Mouse (Mus musculus): ENCODE results near the gene Cand1. TPM values are rescaled to one million over a fixed set of nuclear protein-coding genes. Genes with fewer than 3 reads are reported as not detected.

Cand1 gene
- 100 to 1,000 TPM; 136 to 168 (median 148) TPM for total RNA-seq (2022)

- peak; percentile 97 to 99 for DNase-seq (ENCODE audit: low spot score in 2 of 2)
These were observed at the start of gene Cand1 for GRCm38 (mm10) chr10:119239969-119240721. Gene Cand1, minus strand, starts transcription at chr10:119240055.

GRCm38 (mm10) chr10:119278871-119279270 lies 39.0 kb upstream of the Cand1 start:
- no peak for DNase-seq (ENCODE audit: low spot score in 2 of 2)

- DNase-seq (ENCODE audit: low spot score in 2 of 2) = no peak
These were observed 34.5 kb upstream of the Cand1 start for GRCm38 (mm10) chr10:119274333-119274732.

GRCm38 (mm10) chr10:119272536-119272935 lies 32.7 kb upstream of the Cand1 start:
- DNase-seq (ENCODE audit: low spot score in 2 of 2) = no peak

GRCm38 (mm10) chr10:119272005-119272404 lies 32.1 kb upstream of the Cand1 start:
- DNase-seq (ENCODE audit: low spot score in 2 of 2) = no peak

- no peak for DNase-seq (ENCODE audit: low spot score in 2 of 2)
These were observed 31.2 kb upstream of the Cand1 start for GRCm38 (mm10) chr10:119271101-119271500.

- no peak for DNase-seq (ENCODE audit: low spot score in 2 of 2)
These were observed 30.6 kb upstream of the Cand1 start for GRCm38 (mm10) chr10:119270384-119270985.

- no peak for DNase-seq (ENCODE audit: low spot score in 2 of 2)
These were observed 24.9 kb upstream of the Cand1 start for GRCm38 (mm10) chr10:119264761-119265160.

- DNase-seq (ENCODE audit: low spot score in 2 of 2) = no peak
These were observed 23.0 kb upstream of the Cand1 start for GRCm38 (mm10) chr10:119262821-119263220.

- DNase-seq (ENCODE audit: low spot score in 2 of 2) = no peak
These were observed 18.0 kb upstream of the Cand1 start for GRCm38 (mm10) chr10:119257876-119258275.

GRCm38 (mm10) chr10:119244146-119244545 lies 4.3 kb upstream of the Cand1 start:
- no peak for DNase-seq (ENCODE audit: low spot score in 2 of 2)

- no peak for DNase-seq (ENCODE audit: low spot score in 2 of 2)
These were observed 851 bp upstream of the Cand1 start for GRCm38 (mm10) chr10:119240722-119241089.

- no peak for DNase-seq (ENCODE audit: low spot score in 2 of 2)
These were observed 254 bp downstream of the Cand1 start for GRCm38 (mm10) chr10:119239633-119239968.

- peak in 1 of 2 experiments; percentile 25 for DNase-seq (ENCODE audit: low spot score in 2 of 2)
These were observed 747 bp downstream of the Cand1 start for GRCm38 (mm10) chr10:119238985-119239631.

GRCm38 (mm10) chr10:119231526-119231925 lies 8.3 kb downstream of the Cand1 start:
- DNase-seq (ENCODE audit: low spot score in 2 of 2) = no peak

- no peak for DNase-seq (ENCODE audit: low spot score in 2 of 2)
These were observed 9.2 kb downstream of the Cand1 start for GRCm38 (mm10) chr10:119230703-119231102.

- no peak for DNase-seq (ENCODE audit: low spot score in 2 of 2)
These were observed 9.7 kb downstream of the Cand1 start for GRCm38 (mm10) chr10:119230074-119230669.

GRCm38 (mm10) chr10:119223686-119224085 lies 16.2 kb downstream of the Cand1 start:
- DNase-seq (ENCODE audit: low spot score in 2 of 2) = no peak

- no peak for DNase-seq (ENCODE audit: low spot score in 2 of 2)
These were observed 18.2 kb downstream of the Cand1 start for GRCm38 (mm10) chr10:119221631-119222030.

GRCm38 (mm10) chr10:119219415-119219814 lies 20.4 kb downstream of the Cand1 start:
- DNase-seq (ENCODE audit: low spot score in 2 of 2) = no peak

GRCm38 (mm10) chr10:119218274-119219080 lies 21.4 kb downstream of the Cand1 start:
- peak in 1 of 2 experiments; percentile 33 for DNase-seq (ENCODE audit: low spot score in 2 of 2)

Measured in layer of hippocampus, adult 8-10 months (tissue).